Mouse (Mus musculus) frontal cortex, postnatal 10 days (tissue): ENCODE results near the gene Mcrip2.

Experiments used
- DNase-seq, 2 experiments: peaks; one replicate each; pipeline ENCODE4 v3.0.0; 2022; ENCODE audit warnings: low spot score in 2 of 2, mixed read lengths in 1 of 2

Gene Mcrip2

DNA sequence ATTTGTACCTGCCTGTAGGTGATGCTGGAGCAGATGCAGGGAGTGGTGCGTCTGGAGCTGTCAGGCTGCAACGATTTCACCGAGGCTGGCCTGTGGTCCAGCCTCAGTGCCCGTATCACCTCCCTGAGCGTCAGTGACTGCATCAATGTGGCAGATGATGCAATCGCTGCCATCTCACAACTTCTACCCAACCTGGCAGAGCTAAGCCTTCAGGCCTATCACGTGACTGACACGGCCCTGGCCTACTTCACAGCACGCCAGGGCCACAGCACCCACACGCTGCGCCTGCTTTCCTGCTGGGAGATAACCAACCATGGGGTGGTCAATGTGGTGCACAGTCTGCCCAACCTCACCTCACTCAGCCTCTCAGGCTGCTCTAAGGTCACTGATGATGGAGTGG lies 50.9 kb downstream of the Mcrip2 start:
- DNase-seq: no peak
